Mouse (Mus musculus) left cerebral cortex, postnatal 10 days (tissue): ENCODE measurements at regions not wholly inside any gene's neighbourhood (a gene's known extent, or its start where the extent isn't known, plus 50 kb on each side); places are given as distances from the start of the nearest gene placed in this dataset.
"Not testable (repeated sequence)": the region's sequence is repeated elsewhere in the genome, so short reads cannot be mapped to it uniquely, and the experiment has no call there.

Experiments used
- DNase-seq, 2 experiments: peaks; one replicate each; pipeline ENCODE4 v3.0.0; 2021 to 2022; ENCODE audit warnings: low spot score in 2 of 2, mixed read lengths in 1 of 2; ENCODE audit errors: extremely low spot score in 1 of 2
- intact Hi-C: fragments of 180-260 bp; cut with DNase I; formaldehyde crosslinking; loops from one replicate; pipeline ENCODE4 v1.15.1; 2025

GRCm38 (mm10) chr6:60657117-60657911 is 172.3 kb downstream of the Snca start:
- DNase-seq: no peak

GRCm38 (mm10) chr6:60646983-60647617 is 182.6 kb downstream of the Snca start:
- DNase-seq, intact Hi-C loops: not testable (repeated sequence)

More at GRCm38 (mm10) chr6:60657117-60657911, 172.3 kb downstream of the Snca start:
- intact Hi-C loops: no loop called here

GRCm38 (mm10) chr6:60642251-60642650 is 187.4 kb downstream of the Snca start:
- no peak for DNase-seq
- intact Hi-C loops: no loop called here

DNA sequence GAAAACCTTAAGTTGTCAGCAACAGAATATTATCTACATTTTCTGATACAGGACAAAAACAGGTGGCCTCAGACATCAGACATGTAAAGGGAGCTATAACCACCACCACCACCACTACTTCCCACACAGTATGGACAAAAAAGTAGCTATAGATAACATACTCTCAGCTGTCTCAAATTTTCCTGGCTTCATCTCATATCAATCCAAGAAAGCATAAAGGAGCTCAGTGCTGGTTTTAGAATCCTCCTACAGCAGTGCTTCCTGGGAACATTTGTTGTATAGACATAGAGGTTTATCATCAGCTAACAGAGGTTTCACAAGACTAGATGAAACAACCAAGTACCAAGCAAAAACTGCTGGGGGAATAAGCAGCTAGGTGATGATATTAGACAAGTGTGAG is 213.3 kb downstream of the Snca start:
- no peak for DNase-seq

GRCm38 (mm10) chr6:60600201-60600600 is 229.5 kb downstream of the Snca start:
- intact Hi-C loops: no loop called here

More for the DNA sequence above, 213.3 kb downstream of the Snca start:
- intact Hi-C loops: no loop called here

GRCm38 (mm10) chr6:60564261-60564660 is 265.4 kb downstream of the Snca start:
- peak in 1 of 2 experiments; percentile 13 for DNase-seq
- intact Hi-C loops: loop anchor here (5.0 to 10.0 kb wide), 2 partner anchors 318 to 381 kb away; no protein-coding TSS in a partner anchor

More at GRCm38 (mm10) chr6:60600201-60600600, 229.5 kb downstream of the Snca start:
- no peak for DNase-seq

DNA sequence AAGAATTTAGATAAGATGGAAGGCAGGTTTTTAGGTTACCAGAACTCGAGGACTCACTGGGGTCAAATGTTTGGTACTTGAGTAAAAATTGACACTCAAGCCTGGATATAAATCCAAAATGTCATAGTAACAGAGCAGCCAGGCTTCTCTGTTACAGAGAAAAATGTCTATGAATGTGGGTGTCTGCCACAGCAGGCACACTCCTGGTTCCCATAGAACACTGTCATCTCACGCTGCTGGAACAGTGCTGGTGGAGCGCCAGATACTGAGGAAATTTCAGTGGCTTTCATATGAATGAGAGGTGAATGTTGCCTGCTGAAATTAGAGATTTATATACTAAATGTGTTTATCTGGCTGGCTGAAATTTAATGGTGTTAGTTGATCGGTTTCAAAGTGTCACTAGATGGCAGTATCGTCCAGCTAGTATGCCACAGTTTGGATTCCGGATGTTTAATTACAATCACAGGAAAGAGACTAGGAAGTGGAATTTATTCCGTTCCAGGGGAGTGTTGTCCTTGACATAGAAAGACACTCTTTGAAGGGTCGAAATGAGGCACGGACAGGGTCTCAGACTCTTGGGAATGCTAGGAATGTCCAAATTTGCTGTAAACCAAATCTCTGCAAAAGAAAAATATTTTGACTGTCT is 273.9 kb downstream of the Snca start:
- intact Hi-C loops: loop anchor here (5.0 kb wide), 1 partner anchor 747 kb away; no protein-coding TSS in a partner anchor
- peak in 1 of 2 experiments; percentile 37 for DNase-seq
